Mouse (Mus musculus) heart, embryonic 15.5 days (tissue): ENCODE results near the gene Slc12a7. TPM values are rescaled to one million over a fixed set of nuclear protein-coding genes. Genes with fewer than 3 reads are reported as not detected.

Experiments used
- ATAC-seq: fragments of 200-750 bp; cut with Nextera tagmentation; replicated peaks from 2 replicates; pipeline ENCODE4 v1.8.0; 2017; ENCODE audit warnings: low read depth, moderate TSS enrichment; ENCODE audit not compliant: insufficient number of reproducible peaks, insufficient read depth, low FRiP score
- H3K27ac ChIP-seq: fragments of 300-500 bp; sonication (generic); 2 replicates; pipeline ENCODE4 v1.5.1; 2015; ENCODE audit warnings: mild to moderate bottlenecking, inconsistent platforms
- H3K27me3 ChIP-seq: fragments of 300-500 bp; sonication (generic); 2 replicates; pipeline ENCODE4 v1.6.1; 2015; ENCODE audit warnings: inconsistent platforms
- H3K36me3 ChIP-seq: fragments of 300-500 bp; sonication (generic); 2 replicates; pipeline ENCODE4 v1.6.1; 2015; ENCODE audit warnings: mild to moderate bottlenecking, inconsistent platforms
- H3K4me1 ChIP-seq: fragments of 300-500 bp; sonication (generic); replicated peaks from 2 replicates; pipeline ENCODE4 v1.6.1; 2015; ENCODE audit warnings: inconsistent platforms
- H3K4me2 ChIP-seq: fragments of 300-500 bp; sonication (generic); 2 replicates; pipeline ENCODE4 v1.6.1; 2015; ENCODE audit warnings: inconsistent platforms, mild to moderate bottlenecking, moderate library complexity
- H3K4me3 ChIP-seq: fragments of 300-500 bp; sonication (generic); 2 replicates; pipeline ENCODE4 v1.5.1; 2015; ENCODE audit warnings: mild to moderate bottlenecking, inconsistent platforms
- H3K9ac ChIP-seq: fragments of 300-500 bp; sonication (generic); 2 replicates; pipeline ENCODE4 v1.6.1; 2015; ENCODE audit warnings: mild to moderate bottlenecking, inconsistent platforms
- H3K9me3 ChIP-seq: fragments of 300-500 bp; sonication (generic); replicated peaks from 2 replicates; pipeline ENCODE4 v1.6.1; 2016; ENCODE audit warnings: inconsistent platforms
- WGBS: fragments of 180-500 bp; shearing (Covaris S2); methylation state at CpG from one replicate; pipeline ENCODE4 v1.1.7; 2015; ENCODE audit warnings: mixed read lengths; 5-methylcytosine and 5-hydroxymethylcytosine counted together
- polyA plus RNA-seq: library from polyadenylated mRNA; unstranded; fragments of >200 nt; fragmentation: Nextera tagmentation; extraction: Ambion mirVana; gene quantifications from 2 replicates; pipeline ENCODE4 v1.2.1, GENCODE M21; 2015

Slc12a7 gene
- polyA plus RNA-seq, 1 experiment from 2014 or later, result 37.1 TPM

DNA sequence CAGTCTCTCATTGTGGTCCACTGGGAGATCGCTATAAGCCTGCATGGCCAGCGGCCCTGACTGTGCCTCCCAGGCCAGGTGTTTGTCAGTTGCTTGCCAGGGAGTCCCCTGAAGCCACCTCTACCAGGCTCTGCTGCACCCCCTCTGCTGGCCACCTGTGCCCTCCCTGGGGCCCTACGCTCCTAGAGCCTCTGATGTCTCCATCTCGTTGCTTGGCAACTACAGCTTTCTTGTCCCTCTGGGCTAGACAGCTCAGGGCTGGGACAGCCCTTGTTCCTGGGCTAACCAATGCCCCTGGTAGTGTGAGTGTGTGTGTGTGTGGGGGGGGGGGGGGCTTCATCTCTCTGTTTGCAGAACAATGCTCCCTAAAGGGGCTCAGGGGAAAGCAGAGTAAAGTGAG, 10.1 kb downstream of the Slc12a7 start:
- Histone ChIP-seq H3K4me2 (no peak overlapping the region), H3K4me3 (no peak overlapping the region), H3K36me3 (no peaks in the 10 kb centered on the region), H3K9ac (no peak overlapping the region), H3K4me1 (no peaks in the 10 kb centered on the region), H3K27me3 (no peaks in the 10 kb centered on the region), H3K9me3 (no peaks in the 10 kb centered on the region), H3K27ac (no peak overlapping the region)
- 65% methylated on average over 4 of the region's 4 CpGs for WGBS
- ATAC-seq, result no peak

- ATAC-seq, result no peak
- no peaks in the 10 kb centered on the region for H3K27me3 ChIP-seq
- no peak overlapping the region for H3K4me2 ChIP-seq
- H3K9ac ChIP-seq, result no peak overlapping the region
- H3K27ac ChIP-seq, result no peak overlapping the region
- no peaks in the 10 kb centered on the region for H3K9me3 ChIP-seq
- 69% methylated on average over 3 of the region's 3 CpGs for WGBS
- no peak overlapping the region for H3K4me3 ChIP-seq
- no peaks in the 10 kb centered on the region for H3K36me3 ChIP-seq
- H3K4me1 ChIP-seq, result 0 out of 2 replicates have a peak, but pooled peaks cover under 1% of the 10 kb centered on the region
Measured at GRCm38 (mm10) chr13:73743662-73744061, 10.8 kb downstream of the Slc12a7 start.

DNA sequence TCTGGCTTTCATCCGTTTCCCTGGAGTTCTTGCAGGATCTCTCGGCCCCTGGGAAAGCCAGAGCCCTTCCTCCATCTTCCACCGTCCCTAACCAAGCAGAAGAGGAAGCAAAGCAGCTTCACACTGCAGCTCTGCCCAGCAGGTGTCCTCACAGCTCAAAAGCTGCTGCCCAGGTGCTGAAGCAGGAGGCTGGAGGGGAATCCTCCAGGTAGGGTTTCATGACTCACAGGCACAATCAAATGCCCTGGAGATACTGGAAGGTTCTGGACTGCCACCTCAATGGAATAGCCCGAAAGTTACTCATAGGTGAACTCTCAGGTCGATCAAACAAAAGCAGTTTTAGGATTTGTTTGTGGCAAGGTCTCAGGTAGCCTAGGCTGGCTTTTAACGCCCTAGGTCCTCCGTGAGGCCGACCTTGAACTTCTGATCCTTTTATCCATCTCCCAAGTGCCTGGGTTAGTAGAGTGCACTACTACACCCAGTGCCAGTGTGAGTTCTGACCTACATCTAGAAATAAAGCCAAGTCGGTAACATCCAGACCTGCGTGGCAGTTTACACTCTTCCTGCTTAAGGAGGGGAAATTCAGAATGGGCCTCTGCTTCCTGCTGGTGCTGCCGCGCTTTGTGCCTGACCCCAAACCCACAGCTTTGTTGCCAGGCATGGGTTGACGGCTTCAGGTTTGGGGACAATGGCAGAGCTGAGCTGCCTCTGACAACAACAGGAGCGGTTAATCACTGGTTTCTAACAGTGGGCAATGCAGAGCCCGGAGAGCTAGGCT, 16.0 kb downstream of the Slc12a7 start:
- Histone ChIP-seq H3K27ac (0 out of 2 replicates have a peak overlapping the region, but pooled peaks have one; percentile 3), H3K4me3 (no peak overlapping the region), H3K9ac (no peak overlapping the region), H3K36me3 (no peaks in the 10 kb centered on the region), H3K4me1 (0 out of 2 replicates have a peak, but pooled peaks cover 9% of the 10 kb centered on the region), H3K4me2 (no peak overlapping the region; the same call in 1 of the 2 replicates), H3K27me3 (no peaks in the 10 kb centered on the region), H3K9me3 (no peaks in the 10 kb centered on the region)
- WGBS, result 37% methylated on average over 15 of the region's 15 CpGs
- no peak; the same call in 1 of the 2 replicates for ATAC-seq

DNA sequence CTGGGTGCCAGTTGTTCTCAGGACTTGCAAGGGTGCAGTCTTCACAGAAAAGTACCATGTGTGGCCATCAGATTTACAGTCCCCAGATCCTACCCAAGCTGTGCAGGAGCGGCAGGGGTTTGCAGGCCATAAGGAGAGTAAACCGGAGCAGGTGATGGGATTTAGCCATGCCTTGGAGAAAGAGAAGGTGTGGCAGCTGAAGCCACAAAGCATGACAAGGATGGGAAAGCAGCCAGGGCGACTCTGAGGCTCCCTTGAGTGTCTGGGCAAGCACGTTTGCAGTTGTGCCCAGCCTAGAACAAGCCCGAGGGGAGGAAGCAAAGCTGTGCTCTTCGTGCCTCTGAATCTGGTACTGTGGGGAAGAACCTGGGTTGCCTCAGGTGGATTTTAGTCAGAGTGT, 17.5 kb downstream of the Slc12a7 start:
- Histone ChIP-seq H3K4me2 (no peak overlapping the region), H3K4me1 (peaks cover 11% of the 10 kb centered on the region), H3K4me3 (no peak overlapping the region), H3K9me3 (no peaks in the 10 kb centered on the region), H3K9ac (no peak overlapping the region), H3K36me3 (no peaks in the 10 kb centered on the region), H3K27me3 (no peaks in the 10 kb centered on the region), H3K27ac (no peak overlapping the region)
- 65% methylated on average over 6 of the region's 6 CpGs for WGBS
- ATAC-seq, result no peak

DNA sequence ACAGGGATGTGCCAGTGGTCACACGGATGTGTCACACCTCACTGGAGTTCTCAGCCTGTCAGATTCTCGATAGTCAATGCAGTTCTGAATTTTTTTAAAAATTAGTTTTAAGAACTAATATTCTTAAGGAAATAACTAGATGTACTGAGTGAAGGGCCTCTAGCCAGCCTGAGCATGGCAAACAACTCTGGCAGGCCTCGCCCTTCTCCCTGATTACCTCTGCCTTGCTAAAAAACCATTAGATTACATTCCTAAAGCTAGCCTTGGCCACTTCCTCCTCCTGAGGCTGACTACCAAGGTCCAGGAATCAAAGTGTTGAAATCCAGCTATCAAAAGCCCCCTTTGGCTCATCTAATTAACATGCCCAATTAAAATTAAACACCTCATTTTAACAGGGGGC, 18.4 kb downstream of the Slc12a7 start:
- H3K36me3 ChIP-seq, result no peaks in the 10 kb centered on the region
- H3K27me3 ChIP-seq, result no peaks in the 10 kb centered on the region
- no peak for ATAC-seq
- H3K27ac ChIP-seq, result no peak overlapping the region
- H3K9me3 ChIP-seq, result no peaks in the 10 kb centered on the region
- 87% methylated on average over 3 of the region's 3 CpGs for WGBS
- no peak overlapping the region for H3K4me2 ChIP-seq
- no peak overlapping the region for H3K4me3 ChIP-seq
- H3K4me1 ChIP-seq, result peaks cover 19% of the 10 kb centered on the region
- H3K9ac ChIP-seq, result no peak overlapping the region

DNA sequence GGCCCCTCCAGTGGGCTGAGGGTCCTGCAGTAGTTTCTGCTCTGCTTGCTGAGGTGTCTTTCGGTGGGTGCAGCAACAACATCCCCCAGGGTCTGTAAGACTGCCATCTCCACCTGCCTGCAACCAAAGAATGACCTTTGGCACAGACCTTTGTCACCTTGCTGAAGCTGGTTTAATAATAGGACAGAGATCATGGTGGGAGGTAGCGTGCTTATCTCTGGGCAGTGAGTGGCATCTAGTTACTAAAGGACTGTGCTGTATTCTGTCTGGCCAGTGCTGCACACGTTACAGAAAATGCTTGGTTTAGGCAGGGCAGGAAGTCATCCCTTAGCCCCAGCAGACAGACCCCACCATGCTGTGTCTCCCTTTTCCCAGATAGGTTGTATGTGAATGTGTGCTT, 22.9 kb downstream of the Slc12a7 start:
- Histone ChIP-seq H3K4me2 (no peak overlapping the region), H3K27me3 (no peaks in the 10 kb centered on the region), H3K9me3 (no peaks in the 10 kb centered on the region), H3K9ac (no peak overlapping the region), H3K36me3 (no peaks in the 10 kb centered on the region), H3K4me3 (no peak overlapping the region), H3K4me1 (peaks cover 30% of the 10 kb centered on the region), H3K27ac (peak overlapping the region; percentile 59)
- whole genome bisulfite sequencing, result 51% methylated on average over 3 of the region's 3 CpGs
- ATAC-seq, result peak; percentile 55; the same call in 1 of the 2 replicates

- no peak overlapping the region for H3K4me3 ChIP-seq
- H3K9ac ChIP-seq, result no peak overlapping the region
- no peaks in the 10 kb centered on the region for H3K9me3 ChIP-seq
- no peak for ATAC-seq
- 72% methylated on average over 2 of the region's 2 CpGs for WGBS
- no peaks in the 10 kb centered on the region for H3K27me3 ChIP-seq
- H3K4me2 ChIP-seq, result no peak overlapping the region
- H3K27ac ChIP-seq, result no peak overlapping the region
- no peaks in the 10 kb centered on the region for H3K36me3 ChIP-seq
- H3K4me1 ChIP-seq, result peaks cover 30% of the 10 kb centered on the region
Measured at GRCm38 (mm10) chr13:73756916-73757315, 24.0 kb downstream of the Slc12a7 start.

DNA sequence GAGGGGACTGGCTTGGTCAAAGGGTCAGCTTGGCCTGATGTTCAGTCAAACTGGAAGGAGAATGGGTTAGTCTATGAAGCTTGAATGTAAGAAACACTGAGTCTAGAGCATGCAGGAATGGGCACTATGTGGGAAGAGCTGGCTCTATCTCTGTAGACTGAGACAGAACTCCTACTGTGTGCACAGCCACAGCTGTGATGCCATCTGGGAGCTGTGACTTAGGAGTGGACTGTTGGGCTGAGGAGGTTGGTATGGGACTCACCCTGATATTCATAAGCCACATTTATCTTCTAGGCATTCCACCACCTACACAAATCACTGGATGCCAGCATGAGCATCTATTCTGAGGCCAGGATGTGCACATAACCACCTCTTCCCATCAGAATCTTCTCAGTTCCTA, 24.5 kb downstream of the Slc12a7 start:
- no peak for ATAC-seq
- Histone ChIP-seq H3K4me1 (peaks cover 30% of the 10 kb centered on the region), H3K4me2 (no peak overlapping the region), H3K36me3 (no peaks in the 10 kb centered on the region), H3K4me3 (no peak overlapping the region), H3K27ac (peak overlapping the region; percentile 53), H3K9ac (no peak overlapping the region), H3K27me3 (no peaks in the 10 kb centered on the region), H3K9me3 (no peaks in the 10 kb centered on the region)

- H3K4me3 ChIP-seq, result no peak overlapping the region
- H3K9me3 ChIP-seq, result no peaks in the 10 kb centered on the region
- no peak for ATAC-seq
- H3K27ac ChIP-seq, result peak overlapping the region; percentile 52
- H3K4me2 ChIP-seq, result no peak overlapping the region
- H3K27me3 ChIP-seq, result no peaks in the 10 kb centered on the region
- H3K4me1 ChIP-seq, result peaks cover 37% of the 10 kb centered on the region
- no peak overlapping the region for H3K9ac ChIP-seq
- H3K36me3 ChIP-seq, result no peaks in the 10 kb centered on the region
- WGBS, result 53% methylated on average over 3 of the region's 3 CpGs
Measured at GRCm38 (mm10) chr13:73759596-73759995, 26.7 kb downstream of the Slc12a7 start.

DNA sequence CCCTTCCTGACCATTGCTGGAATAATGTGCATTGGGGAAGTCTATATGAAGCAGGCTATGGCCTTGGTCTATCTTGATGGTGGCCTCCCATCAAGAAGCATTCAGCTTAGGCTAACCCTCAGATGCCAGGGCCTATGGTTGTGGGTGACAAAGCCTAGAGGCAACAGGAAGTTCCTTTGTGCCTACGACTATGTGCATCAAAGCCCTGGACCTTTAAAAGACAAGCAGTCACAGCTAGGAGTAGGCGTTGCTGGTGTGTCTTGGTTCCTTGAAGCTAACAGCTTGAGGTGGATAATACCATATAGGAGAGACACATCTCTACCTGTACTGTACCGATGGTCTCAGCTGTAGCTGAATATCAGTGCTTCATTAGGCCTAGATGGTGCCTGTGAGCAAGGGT, 27.2 kb downstream of the Slc12a7 start:
- Histone ChIP-seq H3K9me3 (no peaks in the 10 kb centered on the region), H3K36me3 (no peaks in the 10 kb centered on the region), H3K9ac (no peak overlapping the region), H3K27me3 (no peaks in the 10 kb centered on the region), H3K27ac (no peak overlapping the region), H3K4me2 (no peak overlapping the region), H3K4me1 (peaks cover 41% of the 10 kb centered on the region), H3K4me3 (no peak overlapping the region)
- ATAC-seq, result no peak
- 87% methylated on average over 3 of the region's 3 CpGs for WGBS

GRCm38 (mm10) chr13:73762938-73763337, 30.0 kb downstream of the Slc12a7 start:
- Histone ChIP-seq H3K4me2 (peak overlapping the region; percentile 88), H3K36me3 (no peaks in the 10 kb centered on the region), H3K4me3 (peak overlapping the region; percentile 72), H3K9me3 (no peaks in the 10 kb centered on the region), H3K4me1 (peaks cover 47% of the 10 kb centered on the region), H3K27ac (peak overlapping the region; percentile 67), H3K9ac (peak overlapping the region; percentile 11; the same call in 1 of the 2 replicates), H3K27me3 (no peaks in the 10 kb centered on the region)
- 45% methylated on average over 6 of the region's 6 CpGs for WGBS
- 0 out of 2 replicates have a peak, but pooled peaks have one; percentile 9 for ATAC-seq
